Mouse (Mus musculus): ENCODE measurements around the gene Hcn1.

Hcn1 gene

GRCm38 (mm10) chr13:117604073-117604472 is 2.0 kb downstream of the Hcn1 start:
- Histone ChIP-seq H3K9me3 (ENCODE audit: low read length) (peaks cover 8% of the 10 kb centered on the region), H3K4me3 (replicated peaks; ENCODE audit: low read length) (no peak overlapping the region), H3K4me1 (replicated peaks; ENCODE audit: low read depth, low read length) (peaks cover 4% of the 10 kb centered on the region; the same call in 1 of the 2 replicates), H3K27me3 (ENCODE audit: insufficient read depth, low read length) (peaks cover 34% of the 10 kb centered on the region), H3K36me3 (ENCODE audit: insufficient read depth, low read length) (no peaks in the 10 kb centered on the region)
- no peak for TF ChIP-seq NANOG (IDR thresholded peaks at IDR 0.05; ENCODE audit: borderline replicate concordance, low read length)
- no peak for TF ChIP-seq POU5F1 (IDR thresholded peaks at IDR 0.05; ENCODE audit: borderline replicate concordance, low read length)
- TF ChIP-seq CTCF (conservative IDR thresholded peaks at IDR 0.05; ENCODE audit: low read length), result no peak

- peaks cover 34% of the 10 kb centered on the region for H3K27me3 ChIP-seq (ENCODE audit: insufficient read depth, low read length)
- H3K36me3 ChIP-seq (ENCODE audit: insufficient read depth, low read length), result no peaks in the 10 kb centered on the region
- no peak overlapping the region for H3K4me3 ChIP-seq (replicated peaks; ENCODE audit: low read length)
- peaks cover 8% of the 10 kb centered on the region for H3K9me3 ChIP-seq (ENCODE audit: low read length)
- peaks cover 4% of the 10 kb centered on the region; the same call in 1 of the 2 replicates for H3K4me1 ChIP-seq (replicated peaks; ENCODE audit: low read depth, low read length)
- TF ChIP-seq CTCF (conservative IDR thresholded peaks at IDR 0.05; ENCODE audit: low read length) (no peak), POU5F1 (IDR thresholded peaks at IDR 0.05; ENCODE audit: borderline replicate concordance, low read length) (no peak), NANOG (IDR thresholded peaks at IDR 0.05; ENCODE audit: borderline replicate concordance, low read length) (no peak)
Measured at GRCm38 (mm10) chr13:117604971-117605750, 3.0 kb downstream of the Hcn1 start.

GRCm38 (mm10) chr13:117611881-117612280 is 9.8 kb downstream of the Hcn1 start:
- Histone ChIP-seq H3K9me3 (ENCODE audit: low read length) (no peaks in the 10 kb centered on the region), H3K36me3 (ENCODE audit: insufficient read depth, low read length) (no peaks in the 10 kb centered on the region), H3K4me3 (replicated peaks; ENCODE audit: low read length) (no peak overlapping the region), H3K4me1 (replicated peaks; ENCODE audit: low read depth, low read length) (no peaks in the 10 kb centered on the region), H3K27me3 (ENCODE audit: insufficient read depth, low read length) (no peaks in the 10 kb centered on the region)
- TF ChIP-seq NANOG (IDR thresholded peaks at IDR 0.05; ENCODE audit: borderline replicate concordance, low read length), result no peak
- TF ChIP-seq CTCF (conservative IDR thresholded peaks at IDR 0.05; ENCODE audit: low read length), result no peak
- TF ChIP-seq POU5F1 (IDR thresholded peaks at IDR 0.05; ENCODE audit: borderline replicate concordance, low read length), result no peak

GRCm38 (mm10) chr13:117619544-117619943 is 17.4 kb downstream of the Hcn1 start:
- no peaks in the 10 kb centered on the region for H3K27me3 ChIP-seq (ENCODE audit: insufficient read depth, low read length)
- no peak overlapping the region for H3K4me3 ChIP-seq (replicated peaks; ENCODE audit: low read length)
- no peaks in the 10 kb centered on the region for H3K36me3 ChIP-seq (ENCODE audit: insufficient read depth, low read length)
- H3K4me1 ChIP-seq (replicated peaks; ENCODE audit: low read depth, low read length), result no peaks in the 10 kb centered on the region
- no peaks in the 10 kb centered on the region for H3K9me3 ChIP-seq (ENCODE audit: low read length)
- TF ChIP-seq POU5F1 (IDR thresholded peaks at IDR 0.05; ENCODE audit: borderline replicate concordance, low read length) (no peak), NANOG (IDR thresholded peaks at IDR 0.05; ENCODE audit: borderline replicate concordance, low read length) (no peak), CTCF (conservative IDR thresholded peaks at IDR 0.05; ENCODE audit: low read length) (no peak)

- TF ChIP-seq CTCF (conservative IDR thresholded peaks at IDR 0.05; ENCODE audit: low read length), result no peak
- TF ChIP-seq NANOG (IDR thresholded peaks at IDR 0.05; ENCODE audit: borderline replicate concordance, low read length), result no peak
- no peak for TF ChIP-seq POU5F1 (IDR thresholded peaks at IDR 0.05; ENCODE audit: borderline replicate concordance, low read length)
- no peaks in the 10 kb centered on the region for H3K27me3 ChIP-seq (ENCODE audit: insufficient read depth, low read length)
- H3K4me3 ChIP-seq (replicated peaks; ENCODE audit: low read length), result no peak overlapping the region
- no peaks in the 10 kb centered on the region for H3K4me1 ChIP-seq (replicated peaks; ENCODE audit: low read depth, low read length)
- no peaks in the 10 kb centered on the region for H3K9me3 ChIP-seq (ENCODE audit: low read length)
- H3K36me3 ChIP-seq (ENCODE audit: insufficient read depth, low read length), result no peaks in the 10 kb centered on the region
Measured at GRCm38 (mm10) chr13:117657501-117657900, 55.4 kb downstream of the Hcn1 start.

- no peak overlapping the region for H3K4me3 ChIP-seq (replicated peaks; ENCODE audit: low read length)
- TF ChIP-seq NANOG (IDR thresholded peaks at IDR 0.05; ENCODE audit: borderline replicate concordance, low read length), result no peak
- no peaks in the 10 kb centered on the region for H3K9me3 ChIP-seq (ENCODE audit: low read length)
- no peaks in the 10 kb centered on the region for H3K27me3 ChIP-seq (ENCODE audit: insufficient read depth, low read length)
- H3K4me1 ChIP-seq (replicated peaks; ENCODE audit: low read depth, low read length), result no peaks in the 10 kb centered on the region
- H3K36me3 ChIP-seq (ENCODE audit: insufficient read depth, low read length), result no peaks in the 10 kb centered on the region
Measured at GRCm38 (mm10) chr13:117658414-117659175, 56.5 kb downstream of the Hcn1 start.

- no peaks in the 10 kb centered on the region for H3K27me3 ChIP-seq (ENCODE audit: insufficient read depth, low read length)
- H3K4me3 ChIP-seq (replicated peaks; ENCODE audit: low read length), result no peak overlapping the region
- no peaks in the 10 kb centered on the region for H3K4me1 ChIP-seq (replicated peaks; ENCODE audit: low read depth, low read length)
- TF ChIP-seq POU5F1 (IDR thresholded peaks at IDR 0.05; ENCODE audit: borderline replicate concordance, low read length) (no peak), NANOG (IDR thresholded peaks at IDR 0.05; ENCODE audit: borderline replicate concordance, low read length) (no peak), CTCF (conservative IDR thresholded peaks at IDR 0.05; ENCODE audit: low read length) (no peak)
- H3K36me3 ChIP-seq (ENCODE audit: insufficient read depth, low read length), result no peaks in the 10 kb centered on the region
- no peaks in the 10 kb centered on the region for H3K9me3 ChIP-seq (ENCODE audit: low read length)
Measured at GRCm38 (mm10) chr13:117659511-117659910, 57.4 kb downstream of the Hcn1 start.

- TF ChIP-seq CTCF (conservative IDR thresholded peaks at IDR 0.05; ENCODE audit: low read length) (peak; percentile 27), NANOG (IDR thresholded peaks at IDR 0.05; ENCODE audit: borderline replicate concordance, low read length) (no peak), POU5F1 (IDR thresholded peaks at IDR 0.05; ENCODE audit: borderline replicate concordance, low read length) (no peak)
- H3K27me3 ChIP-seq (ENCODE audit: insufficient read depth, low read length), result no peaks in the 10 kb centered on the region
- no peaks in the 10 kb centered on the region for H3K36me3 ChIP-seq (ENCODE audit: insufficient read depth, low read length)
- no peaks in the 10 kb centered on the region for H3K4me1 ChIP-seq (replicated peaks; ENCODE audit: low read depth, low read length)
- H3K9me3 ChIP-seq (ENCODE audit: low read length), result no peaks in the 10 kb centered on the region
- no peak overlapping the region for H3K4me3 ChIP-seq (replicated peaks; ENCODE audit: low read length)
Measured at GRCm38 (mm10) chr13:117662661-117663060, 60.5 kb downstream of the Hcn1 start.

All from E14TG2a.4 (cell line).